Mouse (Mus musculus): ENCODE data around the gene Agfg2. TPM values are rescaled to one million over a fixed set of nuclear protein-coding genes. Genes with fewer than 3 reads are reported as not detected.
A peak's percentile ranks its signal among the peaks of the same experiment; 100 is the strongest.

Agfg2 gene
- total RNA-seq, 1 experiment: 12.5 TPM

- H3K9ac ChIP-seq (ENCODE audit: insufficient read depth, low read depth, low read length, poor library complexity, severe bottlenecking): peak within 1 kb of the TSS; percentile 100
- no peaks in the 10 kb centered on the region for H3K9me3 ChIP-seq (ENCODE audit: control insufficient read depth, insufficient read depth, low read depth, low read length)
- peak within 1 kb of the TSS; percentile 99 for H3K27ac ChIP-seq (ENCODE audit: insufficient read depth, low read depth, low read length, poor library complexity, severe bottlenecking)
- in situ Hi-C loops (cut with MboI; ENCODE audit: low sequenced_read_pairs in 2 of 2, unreplicated experiment in 2 of 2): no loop called here
- peak within 1 kb of the TSS; percentile 99 for H3K4me3 ChIP-seq (ENCODE audit: insufficient read depth in 1 of 2, low read depth in 1 of 2, low read length in 2 of 2, poor library complexity in 1 of 2, severe bottlenecking in 1 of 2)
- peak; percentile 85 for TF ChIP-seq CHD2 (IDR thresholded peaks at IDR 0.05; ENCODE audit: low read depth, low read length)
- no peak for TF ChIP-seq ZC3H11A (IDR thresholded peaks at IDR 0.05; ENCODE audit: borderline replicate concordance, low read depth, low read length)
- peak; percentile 77 for TF ChIP-seq HCFC1 (IDR thresholded peaks at IDR 0.05; ENCODE audit: borderline replicate concordance, insufficient read depth, low read length)
- peak; percentile 97 for DNase-seq (ENCODE audit: low read depth, low spot score)
- H3K4me1 ChIP-seq (ENCODE audit: control insufficient read depth in 2 of 2, insufficient read depth in 2 of 2, low read length in 2 of 2, poor library complexity in 1 of 2): peaks cover 0 to 14% of the 10 kb centered on the region in 2 experiments; a peak in 2 of 4 replicates
- peaks cover 14% of the 10 kb centered on the region for H3K36me3 ChIP-seq (ENCODE audit: control insufficient read depth, insufficient read depth, low read length, poor library complexity, severe bottlenecking)
These were observed 83.7 kb downstream of the Agfg2 start, which contains the start of gene Mospd3 for GRCm38 (mm10) chr5:137600619-137601364. Gene Mospd3, minus strand, starts transcription at chr5:137601058.

Other genes starting within 250 kb of the Agfg2 start
- 0.95 and 2.6 TPM in 2 replicates for gene Zan, start 207.7 kb downstream of the Agfg2 start, total RNA-seq (2012; rRNA removed)
- gene Pop7, start 182.2 kb downstream of the Agfg2 start, total RNA-seq (2012; rRNA removed): 35.7 and 41.7 TPM in 2 replicates
- gene Gigyf1, start 166.2 kb downstream of the Agfg2 start, total RNA-seq (2012; rRNA removed): 24.7 and 40.3 TPM in 2 replicates
- 0.36 and 0.48 TPM in 2 replicates for gene Epo, start 151.5 kb downstream of the Agfg2 start, total RNA-seq (2012; rRNA removed)
- gene Gnb2, start 151.2 kb downstream of the Agfg2 start, total RNA-seq (2012; rRNA removed): 259 and 297 TPM in 2 replicates
- gene Actl6b, start 131.2 kb downstream of the Agfg2 start, total RNA-seq (2012; rRNA removed): not detected in 2 replicates
- gene Tfr2, start 114.9 kb downstream of the Agfg2 start, total RNA-seq (2012; rRNA removed): 3.7 and 7.6 TPM in 2 replicates
- gene Mospd3, start 83.7 kb downstream of the Agfg2 start, total RNA-seq (2012; rRNA removed): 7.8 and 12.9 TPM in 2 replicates
- 134 and 157 TPM in 2 replicates for gene Pcolce, start 70.9 kb downstream of the Agfg2 start, total RNA-seq (2012; rRNA removed)
- gene Fbxo24, start 55.7 kb downstream of the Agfg2 start, total RNA-seq (2012; rRNA removed): 1.1 and 2.2 TPM in 2 replicates
- gene Lrch4, start 55.6 kb downstream of the Agfg2 start, total RNA-seq (2012; rRNA removed): 12.7 and 23.0 TPM in 2 replicates
- 7.8 and 13.6 TPM in 2 replicates for gene Gm20605, start 55.6 kb downstream of the Agfg2 start, total RNA-seq (2012; rRNA removed)
- gene Sap25, start 43.4 kb downstream of the Agfg2 start, total RNA-seq (2012; rRNA removed): 12.0 and 24.0 TPM in 2 replicates
- gene Irs3, start 39.0 kb downstream of the Agfg2 start, total RNA-seq (2012; rRNA removed): 0.85 and 1.5 TPM in 2 replicates
- gene Nyap1, start 56.9 kb upstream of the Agfg2 start, total RNA-seq (2012; rRNA removed): 5.9 and 7.4 TPM in 2 replicates
- gene Tsc22d4, start 61.0 kb upstream of the Agfg2 start, total RNA-seq (2012; rRNA removed): 15.9 and 21.6 TPM in 2 replicates
- gene Ppp1r35, start 94.1 kb upstream of the Agfg2 start, total RNA-seq (2012; rRNA removed): 27.6 and 34.5 TPM in 2 replicates
- gene Mepce, start 102.9 kb upstream of the Agfg2 start, total RNA-seq (2012; rRNA removed): 42.3 and 43.0 TPM in 2 replicates
- 24.5 and 33.0 TPM in 2 replicates for gene Zcwpw1, start 103.1 kb upstream of the Agfg2 start, total RNA-seq (2012; rRNA removed)
- gene Pilra, start 151.6 kb upstream of the Agfg2 start, total RNA-seq (2012; rRNA removed): 0.21 and 0.62 TPM in 2 replicates
- not detected in 2 replicates for gene Pilrb1, start 173.4 kb upstream of the Agfg2 start, total RNA-seq (2012; rRNA removed)
- not detected in 2 replicates for gene Pilrb2, start 187.1 kb upstream of the Agfg2 start, total RNA-seq (2012; rRNA removed)
- 0.26 and 0.31 TPM in 2 replicates for gene Cyp3a13, start 236.9 kb upstream of the Agfg2 start, total RNA-seq (2012; rRNA removed)

All from ES-E14 (cell line).